Mouse (Mus musculus): ENCODE results near the gene Usp15. TPM values are rescaled to one million over a fixed set of nuclear protein-coding genes. Genes with fewer than 3 reads are reported as not detected.

The Usp15 gene
- total RNA-seq, 2 experiments from 2014 or later = 118 to 163 TPM

GRCm38 (mm10) chr10:123183243-123183642, 13.6 kb downstream of the Usp15 start:
- ATAC-seq (replicated peaks; ENCODE audit: poor library complexity, severe bottlenecking) = peak; percentile 26; the same call in 1 of the 2 replicates

- ATAC-seq (replicated peaks; ENCODE audit: poor library complexity, severe bottlenecking) = peak; percentile 65
Measured at GRCm38 (mm10) chr10:123182391-123182790, 14.4 kb downstream of the Usp15 start.

- peak; percentile 55 for ATAC-seq (replicated peaks; ENCODE audit: poor library complexity, severe bottlenecking)
Measured at GRCm38 (mm10) chr10:123175771-123176170, 21.0 kb downstream of the Usp15 start.

GRCm38 (mm10) chr10:123170898-123171297, 25.9 kb downstream of the Usp15 start:
- no peak for ATAC-seq (replicated peaks; ENCODE audit: poor library complexity, severe bottlenecking)

- ATAC-seq (replicated peaks; ENCODE audit: poor library complexity, severe bottlenecking) = no peak
Measured at GRCm38 (mm10) chr10:123165542-123165941, 31.3 kb downstream of the Usp15 start.

GRCm38 (mm10) chr10:123160508-123160907, 36.3 kb downstream of the Usp15 start:
- no peak for ATAC-seq (replicated peaks; ENCODE audit: poor library complexity, severe bottlenecking)

GRCm38 (mm10) chr10:123159316-123159715, 37.5 kb downstream of the Usp15 start:
- ATAC-seq (replicated peaks; ENCODE audit: poor library complexity, severe bottlenecking) = no peak

- ATAC-seq (replicated peaks; ENCODE audit: poor library complexity, severe bottlenecking) = no peak
Measured at GRCm38 (mm10) chr10:123156392-123156791, 40.4 kb downstream of the Usp15 start.

GRCm38 (mm10) chr10:123155764-123156163, 41.0 kb downstream of the Usp15 start:
- ATAC-seq (replicated peaks; ENCODE audit: poor library complexity, severe bottlenecking) = no peak

- ATAC-seq (replicated peaks; ENCODE audit: poor library complexity, severe bottlenecking) = no peak
Measured at GRCm38 (mm10) chr10:123153321-123153720, 43.5 kb downstream of the Usp15 start.

GRCm38 (mm10) chr10:123148025-123148814, 48.6 kb downstream of the Usp15 start:
- no peak for ATAC-seq (replicated peaks; ENCODE audit: poor library complexity, severe bottlenecking)

GRCm38 (mm10) chr10:123147180-123147579, 49.6 kb downstream of the Usp15 start:
- ATAC-seq (replicated peaks; ENCODE audit: poor library complexity, severe bottlenecking) = no peak

GRCm38 (mm10) chr10:123146349-123146748, 50.4 kb downstream of the Usp15 start:
- ATAC-seq (replicated peaks; ENCODE audit: poor library complexity, severe bottlenecking) = peak; percentile 58

GRCm38 (mm10) chr10:123144256-123144655, 52.5 kb downstream of the Usp15 start:
- no peak for ATAC-seq (replicated peaks; ENCODE audit: poor library complexity, severe bottlenecking)

- ATAC-seq (replicated peaks; ENCODE audit: poor library complexity, severe bottlenecking) = no peak
Measured at GRCm38 (mm10) chr10:123142395-123143050, 54.3 kb downstream of the Usp15 start.

GRCm38 (mm10) chr10:123135818-123136217, 61.0 kb downstream of the Usp15 start:
- no peak for ATAC-seq (replicated peaks; ENCODE audit: poor library complexity, severe bottlenecking)

GRCm38 (mm10) chr10:123131487-123131886, 65.3 kb downstream of the Usp15 start:
- ATAC-seq (replicated peaks; ENCODE audit: poor library complexity, severe bottlenecking) = no peak

- ATAC-seq (replicated peaks; ENCODE audit: poor library complexity, severe bottlenecking) = no peak; the same call in 1 of the 2 replicates
Measured at GRCm38 (mm10) chr10:123120666-123121392, 76.0 kb downstream of the Usp15 start.

- no peak for ATAC-seq (replicated peaks; ENCODE audit: poor library complexity, severe bottlenecking)
Measured at GRCm38 (mm10) chr10:123116861-123117260, 79.9 kb downstream of the Usp15 start.

- ATAC-seq (replicated peaks; ENCODE audit: poor library complexity, severe bottlenecking) = no peak
Measured at GRCm38 (mm10) chr10:123113466-123113865, 83.3 kb downstream of the Usp15 start.

- ATAC-seq (replicated peaks; ENCODE audit: poor library complexity, severe bottlenecking) = peak; percentile 62
Measured at GRCm38 (mm10) chr10:123112787-123113168, 84.0 kb downstream of the Usp15 start.
